Comparison of ENCODE assay signal across 7 mouse cellular contexts in the genomic region with DNA sequence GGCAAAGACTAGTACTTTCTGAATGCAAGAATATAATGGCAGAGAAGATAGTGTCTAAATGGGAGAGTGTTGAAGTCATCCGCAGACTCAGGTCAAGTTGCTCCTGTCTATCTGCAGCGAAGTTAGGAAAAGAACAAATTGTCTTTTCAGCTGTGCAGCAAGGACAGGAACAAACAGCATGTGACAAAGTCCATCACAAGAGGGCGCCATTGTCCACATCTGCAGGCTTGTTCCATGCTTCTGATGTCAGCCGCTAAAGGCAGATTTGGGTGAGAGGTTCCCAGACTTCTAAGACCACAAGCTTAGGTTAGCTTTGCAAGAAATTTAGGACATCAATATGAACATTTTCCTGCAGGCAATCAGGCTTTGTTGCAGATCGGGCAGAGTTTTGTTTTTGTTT.
DNase-seq lines count a peak whose midpoint lies in the region; ATAC-seq and TF ChIP-seq lines count a peak whose summit lies in the region.

No protein-coding gene starts in this region.

- H3K9ac ChIP-seq in intestine, embryonic 15.5 days, result no peak overlapping the region

- no peak for TF ChIP-seq POLR2A in small intestine, adult 2 months (IDR thresholded peaks at IDR 0.05; ENCODE audit: low read depth, low read length)

- H3K4me2 ChIP-seq in intestine, embryonic 15.5 days (replicated peaks), result no peak overlapping the region

- no peaks in the 10 kb centered on the region for H3K27me3 ChIP-seq in intestine, embryonic 15.5 days (replicated peaks)
- no peaks in the 10 kb centered on the region for H3K27me3 ChIP-seq in midbrain, embryonic 10.5 days (ENCODE audit: low read depth, poor library complexity, severe bottlenecking)
- H3K27me3 ChIP-seq in small intestine, adult 2 months (ENCODE audit: control insufficient read depth, insufficient read depth, low read length), result no peaks in the 10 kb centered on the region

- H3K4me1 ChIP-seq in intestine, embryonic 15.5 days (replicated peaks), result no peaks in the 10 kb centered on the region; the same call in 1 of the 2 replicates
- no peaks in the 10 kb centered on the region for H3K4me1 ChIP-seq in midbrain, embryonic 10.5 days
- H3K4me1 ChIP-seq in small intestine, adult 2 months (ENCODE audit: control insufficient read depth, insufficient read depth, insufficient read length, low read length), result no peaks in the 10 kb centered on the region

- H3K4me3 ChIP-seq in intestine, embryonic 15.5 days (replicated peaks), result no peak overlapping the region
- H3K4me3 ChIP-seq in midbrain, embryonic 10.5 days, result no peak overlapping the region
- no peak overlapping the region for H3K4me3 ChIP-seq in small intestine, adult 2 months (ENCODE audit: low read depth, low read length)

- 30% methylated on average over 5 of the region's 5 CpGs for WGBS in intestine, embryonic 15.5 days
- WGBS in midbrain, embryonic 10.5 days, result 34% methylated on average over 5 of the region's 5 CpGs
- WGBS in small intestine, adult 2 months, result 28% methylated on average over 5 of the region's 5 CpGs

- no peaks in the 10 kb centered on the region for H3K36me3 ChIP-seq in intestine, embryonic 15.5 days
- H3K36me3 ChIP-seq in midbrain, embryonic 10.5 days, result no peaks in the 10 kb centered on the region
- H3K36me3 ChIP-seq in small intestine, adult 2 months (ENCODE audit: control insufficient read depth, insufficient read depth, low read length), result no peaks in the 10 kb centered on the region

- DNase-seq in adrenal gland, adult (ENCODE audit: inconsistent age in 2 of 2, low spot score in 1 of 2), result peak; percentile 74 to 93
- peak; percentile 36 for DNase-seq in cerebellum, adult 9-11 months
- DNase-seq in frontal cortex, postnatal 10 days (ENCODE audit: low spot score in 2 of 2), result peak; percentile 37 to 80
- DNase-seq in left cerebral cortex, adult 8-10 months (ENCODE audit: low spot score in 2 of 2), result peak; percentile 51 to 68
- DNase-seq in midbrain, embryonic 10.5 days (ENCODE audit: low spot score), result peak; percentile 74

- peak; percentile 70; the same call in 1 of the 2 replicates for ATAC-seq in intestine, embryonic 15.5 days

- H3K27ac ChIP-seq in intestine, embryonic 15.5 days, result no peak overlapping the region
- no peak overlapping the region for H3K27ac ChIP-seq in midbrain, embryonic 10.5 days (replicated peaks)
- H3K27ac ChIP-seq in small intestine, adult 2 months (ENCODE audit: insufficient read depth, low read depth, low read length), result no peak overlapping the region

- peak; percentile 42; the same call in 1 of the 2 replicates for TF ChIP-seq CTCF in small intestine, adult 2 months (IDR thresholded peaks at IDR 0.05; ENCODE audit: extremely low read depth, insufficient read length, insufficient replicate concordance, low read depth, low read length)

- H3K9me3 ChIP-seq in intestine, embryonic 15.5 days, result no peaks in the 10 kb centered on the region
- H3K9me3 ChIP-seq in midbrain, embryonic 10.5 days (replicated peaks), result no peaks in the 10 kb centered on the region
